Mouse (Mus musculus): Measurements from ENCODE around the gene Shox2. TPM values are rescaled to one million over a fixed set of nuclear protein-coding genes. Genes with fewer than 3 reads are reported as not detected.
A peak's percentile ranks its signal among the peaks of the same experiment; 100 is the strongest.

The Shox2 gene
- polyA plus RNA-seq, 1 experiment from 2014 or later: 28.9 TPM

DNA sequence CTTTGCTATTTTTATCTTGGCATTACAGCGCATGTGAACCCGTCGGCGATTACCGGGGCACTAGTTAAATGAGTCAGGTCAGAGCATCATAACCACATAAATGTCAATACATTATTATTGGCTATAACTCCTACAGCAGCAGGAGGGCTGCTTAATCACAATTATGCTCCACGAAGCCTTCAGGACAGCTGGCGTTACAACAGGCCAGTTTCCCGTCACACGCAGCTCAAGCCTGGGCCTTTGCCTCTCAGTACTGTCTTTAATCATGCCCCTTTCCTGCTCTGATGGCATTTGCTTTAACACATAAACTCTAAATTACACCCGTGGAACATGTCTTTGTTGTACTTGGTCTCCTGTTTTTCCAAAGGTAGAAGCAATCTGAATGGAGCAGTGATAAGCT is 41.9 kb downstream of the Shox2 start:
- Histone ChIP-seq H3K9me3 (no peaks in the 10 kb centered on the region), H3K4me1 (0 out of 2 replicates have a peak, but pooled peaks cover 3% of the 10 kb centered on the region), H3K9ac (no peak overlapping the region), H3K27me3 (replicated peaks) (no peaks in the 10 kb centered on the region), H3K4me3 (no peak overlapping the region), H3K4me2 (replicated peaks) (no peak overlapping the region), H3K27ac (no peak overlapping the region), H3K36me3 (no peaks in the 10 kb centered on the region)
- 27% methylated on average over 10 of the region's 10 CpGs for WGBS
- ATAC-seq (ENCODE audit: low FRiP score, low read depth): peak; percentile 72; the same call in 1 of the 2 replicates

DNA sequence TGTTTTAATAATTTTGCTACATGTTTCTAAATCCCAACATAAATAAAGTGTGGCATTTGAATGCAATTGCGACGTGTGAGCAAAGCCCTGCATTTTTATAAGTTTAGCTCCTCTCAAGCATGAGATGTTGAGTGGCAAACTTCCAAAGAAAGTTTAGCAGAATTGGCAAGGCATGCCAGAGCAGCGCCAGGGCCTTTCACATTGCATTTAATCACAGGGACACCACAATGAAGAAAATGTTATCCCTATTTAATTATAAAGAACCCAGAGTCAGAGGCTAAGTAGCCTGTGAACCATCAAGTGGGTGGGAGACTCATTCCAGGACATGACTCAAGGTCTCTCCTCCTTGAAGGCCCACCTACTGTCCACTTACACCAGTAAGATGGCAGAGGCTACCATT is 59.1 kb downstream of the Shox2 start:
- Histone ChIP-seq H3K9me3 (peaks cover 8% of the 10 kb centered on the region; the same call in 1 of the 2 replicates), H3K4me3 (no peak overlapping the region), H3K9ac (no peak overlapping the region), H3K36me3 (no peaks in the 10 kb centered on the region), H3K27ac (no peak overlapping the region), H3K4me2 (replicated peaks) (no peak overlapping the region), H3K4me1 (no peaks in the 10 kb centered on the region), H3K27me3 (replicated peaks) (no peaks in the 10 kb centered on the region)
- ATAC-seq (ENCODE audit: low FRiP score, low read depth): no peak
- 74% methylated on average over 3 of the region's 3 CpGs for WGBS

Other genes with a start within 250 kb of the Shox2 start
- 37.9 and 46.7 TPM in 2 replicates for gene Rsrc1, start 381 bp downstream of the Shox2 start, polyA plus RNA-seq (2016; fragmentation: Nextera tagmentation; extraction: Ambion mirVana)